Mouse (Mus musculus) cortical plate, adult 2 months (tissue): ENCODE results near the gene Rlbp1. TPM values are rescaled to one million over a fixed set of nuclear protein-coding genes. Genes with fewer than 3 reads are reported as not detected.

Experiments used
- H3K27ac ChIP-seq: fragments of 200-500 bp; 2 replicates; pipeline ENCODE4 v1.5.1; 2012; ENCODE audit warnings: low read length, control low read depth, inconsistent platforms; ENCODE audit not compliant: insufficient read depth
- H3K4me1 ChIP-seq: fragments of 200-500 bp; 2 replicates; pipeline ENCODE4 v1.6.1; 2011; ENCODE audit warnings: low read length; ENCODE audit not compliant: control insufficient read depth, insufficient read depth
- H3K4me3 ChIP-seq: fragments of 200-500 bp; 2 replicates; pipeline ENCODE4 v1.5.1; 2011; ENCODE audit warnings: mild to moderate bottlenecking, low read length, control low read depth; ENCODE audit not compliant: insufficient read depth
- CTCF ChIP-seq: fragments of 200-500 bp; IDR thresholded peaks from 2 replicates; pipeline ENCODE4 v1.5.1; 2011; ENCODE audit warnings: mild to moderate bottlenecking, control low read depth, low read length; ENCODE audit not compliant: insufficient read depth; ENCODE audit errors: extremely low read depth
- POLR2A ChIP-seq: fragments of 200-500 bp; IDR thresholded peaks from 2 replicates; pipeline ENCODE4 v1.6.1; 2011; ENCODE audit warnings: mild to moderate bottlenecking, low read length, control low read depth; ENCODE audit not compliant: insufficient read depth; ENCODE audit errors: extremely low read depth
- polyA plus RNA-seq: library from polyadenylated mRNA; depleted of rRNA; stranded (reverse); fragments of >200 nt; gene quantifications from 2 replicates; pipeline ENCODE4 v1.2.3, GENCODE M21; 2012

The Rlbp1 gene
- polyA plus RNA-seq, 1 experiment = 28.1 TPM

GRCm38 (mm10) chr7:79376516-79377275 lies 10.2 kb downstream of the Rlbp1 start:
- Histone ChIP-seq H3K4me1 (no peaks in the 10 kb centered on the region), H3K4me3 (no peak overlapping the region), H3K27ac (no peak overlapping the region)
- TF ChIP-seq POLR2A = no peak
- TF ChIP-seq CTCF = no peak

DNA sequence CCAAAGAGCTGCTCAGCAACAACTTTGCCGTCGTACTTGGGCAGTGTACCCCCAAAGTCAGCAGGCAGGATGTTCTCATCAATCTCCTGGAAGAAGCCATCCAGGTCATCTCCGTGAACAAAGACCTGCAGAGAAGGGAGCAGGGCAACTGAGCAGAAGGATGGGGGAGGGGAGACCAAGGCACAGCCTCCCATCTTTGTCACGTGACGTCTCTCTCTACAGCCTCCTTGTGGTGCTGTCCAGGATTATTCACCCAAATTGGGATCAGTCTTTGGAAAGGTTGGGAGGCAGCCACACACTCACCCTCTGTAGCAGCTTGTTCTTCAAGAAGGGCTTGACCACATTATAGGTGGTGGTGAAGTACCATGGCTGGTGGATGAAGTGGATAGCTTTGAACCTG lies 11.3 kb downstream of the Rlbp1 start:
- Histone ChIP-seq H3K27ac (no peak overlapping the region), H3K4me3 (no peak overlapping the region), H3K4me1 (no peaks in the 10 kb centered on the region)
- TF ChIP-seq CTCF (no peak), POLR2A (no peak)

DNA sequence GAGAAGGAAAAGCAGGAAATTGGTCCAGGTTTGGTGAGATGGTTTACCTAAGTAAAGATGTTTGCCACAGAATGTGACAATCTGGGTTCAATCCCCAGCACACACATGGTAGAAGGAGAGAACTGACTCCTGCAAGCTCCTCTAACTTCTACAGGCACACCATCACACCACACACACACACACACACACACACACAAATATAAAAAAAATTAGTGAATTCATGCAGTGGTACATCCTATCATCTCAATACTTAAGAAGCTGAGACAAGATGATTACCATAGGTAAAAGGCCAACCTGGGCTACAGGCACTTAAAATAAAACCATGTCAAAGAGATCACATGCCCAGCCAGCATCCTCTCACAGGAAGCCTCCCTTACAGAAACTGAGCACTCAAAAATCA lies 12.8 kb downstream of the Rlbp1 start:
- Histone ChIP-seq H3K4me3 (no peak overlapping the region), H3K4me1 (no peaks in the 10 kb centered on the region), H3K27ac (no peak overlapping the region)
- TF ChIP-seq POLR2A = no peak

- Histone ChIP-seq H3K27ac (no peak overlapping the region), H3K4me1 (no peaks in the 10 kb centered on the region), H3K4me3 (no peak overlapping the region)
- TF ChIP-seq CTCF = peak; percentile 98
- no peak for TF ChIP-seq POLR2A
These were observed 15.4 kb downstream of the Rlbp1 start for GRCm38 (mm10) chr7:79371321-79371879.

GRCm38 (mm10) chr7:79369416-79369815 lies 17.4 kb downstream of the Rlbp1 start:
- Histone ChIP-seq H3K4me3 (no peak overlapping the region), H3K4me1 (no peaks in the 10 kb centered on the region), H3K27ac (no peak overlapping the region)
- no peak for TF ChIP-seq POLR2A
- no peak for TF ChIP-seq CTCF

DNA sequence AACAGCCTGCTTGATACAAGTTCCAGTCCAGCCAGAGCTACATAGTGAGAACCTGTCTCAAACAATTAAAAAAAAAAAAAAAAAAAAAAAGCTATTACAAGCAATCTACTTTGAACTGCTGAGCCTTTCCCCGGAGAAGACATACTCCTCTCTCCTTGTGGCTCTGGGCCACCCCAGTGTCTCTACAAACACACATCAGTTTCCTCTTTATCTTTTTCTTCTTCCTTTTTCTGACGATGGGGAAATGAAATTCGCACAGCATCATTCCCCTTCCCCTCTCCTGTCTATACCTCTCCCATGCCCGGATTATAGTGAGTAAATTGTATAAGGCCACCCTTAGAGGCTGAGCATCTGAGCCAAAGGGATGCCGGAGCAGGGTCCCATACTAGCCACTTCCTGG lies 18.2 kb downstream of the Rlbp1 start:
- Histone ChIP-seq H3K27ac (no peak overlapping the region), H3K4me3 (no peak overlapping the region), H3K4me1 (no peaks in the 10 kb centered on the region)
- TF ChIP-seq CTCF (no peak), POLR2A (no peak)

- Histone ChIP-seq H3K27ac (peak overlapping the region; percentile 50; the same call in 1 of the 2 replicates), H3K4me3 (no peak overlapping the region), H3K4me1 (peaks cover 26% of the 10 kb centered on the region)
- no peak for TF ChIP-seq POLR2A
- no peak for TF ChIP-seq CTCF
These were observed 23.3 kb downstream of the Rlbp1 start for GRCm38 (mm10) chr7:79363370-79364043.

- Histone ChIP-seq H3K4me3 (no peak overlapping the region), H3K27ac (peak overlapping the region; percentile 50), H3K4me1 (peaks cover 30% of the 10 kb centered on the region)
- TF ChIP-seq CTCF (no peak), POLR2A (no peak)
These were observed 24.0 kb downstream of the Rlbp1 start for GRCm38 (mm10) chr7:79362830-79363229.

DNA sequence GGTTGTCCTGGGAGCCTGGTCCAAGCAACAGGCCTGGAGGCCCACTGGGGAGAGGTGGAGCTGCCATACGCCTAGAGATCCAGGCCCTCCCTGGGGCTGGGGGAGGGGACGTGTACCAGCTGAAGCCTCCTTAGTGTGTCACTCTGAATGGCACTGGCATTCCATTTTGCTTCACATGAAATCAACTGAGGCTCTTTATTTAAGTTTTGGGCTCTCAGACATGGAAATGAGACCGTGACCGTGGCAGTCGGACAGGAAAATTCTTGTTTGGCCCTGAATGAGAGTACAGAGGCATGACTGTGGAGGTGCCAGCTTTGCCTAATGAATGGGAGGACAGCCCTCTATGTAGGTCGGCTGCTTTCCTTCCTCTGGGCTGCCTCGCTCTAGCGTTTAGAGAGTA lies 24.6 kb downstream of the Rlbp1 start:
- Histone ChIP-seq H3K4me3 (no peak overlapping the region), H3K27ac (peak overlapping the region; percentile 69), H3K4me1 (peaks cover 31% of the 10 kb centered on the region)
- TF ChIP-seq POLR2A (no peak), CTCF (no peak)

- peak overlapping the region; percentile 57 for H3K27ac ChIP-seq
- TF ChIP-seq CTCF (no peak), POLR2A (no peak)
- no peak overlapping the region for H3K4me3 ChIP-seq
- H3K4me1 ChIP-seq = peaks cover 31% of the 10 kb centered on the region
These were observed 26.8 kb downstream of the Rlbp1 start for GRCm38 (mm10) chr7:79360056-79360455.
